Mouse (Mus musculus) forelimb bud, embryonic 11.5 days (tissue): ENCODE data around the gene Tmem254b.
"Not testable (repeated sequence)": the region's sequence is repeated elsewhere in the genome, so short reads cannot be mapped to it uniquely, and the experiment has no call there.

Experiments used
- DNase-seq: peaks from one replicate; pipeline ENCODE4 v3.0.0-alpha.2; 2012; ENCODE audit warnings: low read depth, low spot score

The Tmem254b gene

GRCm38 (mm10) chr14:26206926-26207247 is at the start of gene Tmem254b:
Tmem254b (minus strand) TSS chr14:26207041.
- DNase-seq = not testable (repeated sequence)

GRCm38 (mm10) chr14:26237183-26237582 is 30.3 kb upstream of the Tmem254b start:
- not testable (repeated sequence) for DNase-seq

- not testable (repeated sequence) for DNase-seq
Observed at GRCm38 (mm10) chr14:26216233-26217000, 9.6 kb upstream of the Tmem254b start.

- DNase-seq = not testable (repeated sequence)
Observed at GRCm38 (mm10) chr14:26206197-26206925, 480 bp downstream of the Tmem254b start.

DNA sequence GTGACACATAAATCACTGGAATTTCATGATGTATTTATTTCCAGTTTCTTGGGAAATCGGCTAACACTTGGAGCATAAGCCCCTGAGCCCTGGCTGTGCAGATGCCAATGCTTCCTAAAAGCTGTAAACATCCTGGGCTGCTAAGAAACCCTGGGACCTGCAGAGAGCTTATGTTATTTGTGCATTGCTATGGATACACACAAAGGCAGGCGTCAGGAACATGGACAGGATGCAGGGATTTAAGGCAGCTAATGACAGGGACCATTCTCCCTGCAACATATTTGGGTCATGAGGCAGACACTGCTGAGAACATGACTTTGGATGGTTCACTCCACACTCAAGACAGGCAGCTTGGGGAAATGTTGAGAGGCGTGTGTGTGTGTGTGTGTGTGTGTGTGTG is 9.0 kb downstream of the Tmem254b start:
- not testable (repeated sequence) for DNase-seq

DNA sequence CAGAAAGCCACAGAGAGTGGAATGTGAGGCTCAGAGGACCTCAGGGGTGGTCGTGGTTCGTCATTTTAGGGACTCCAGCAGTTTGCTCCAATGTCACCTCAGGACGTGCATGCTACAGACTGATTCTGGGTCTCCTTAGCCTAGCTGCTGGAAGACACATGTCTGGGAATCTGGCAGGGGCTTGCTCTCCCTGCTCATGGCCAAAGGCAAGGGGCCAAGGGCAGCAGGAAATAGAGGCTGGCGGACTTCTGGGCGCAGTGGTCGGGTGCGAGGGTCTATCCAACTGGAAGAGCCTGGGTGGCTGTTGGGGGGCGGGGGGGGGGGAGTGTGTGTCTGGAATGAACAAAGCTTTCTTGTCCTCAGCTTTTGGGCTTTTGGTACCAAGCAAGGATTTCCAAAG is 18.5 kb downstream of the Tmem254b start:
- not testable (repeated sequence) for DNase-seq

DNA sequence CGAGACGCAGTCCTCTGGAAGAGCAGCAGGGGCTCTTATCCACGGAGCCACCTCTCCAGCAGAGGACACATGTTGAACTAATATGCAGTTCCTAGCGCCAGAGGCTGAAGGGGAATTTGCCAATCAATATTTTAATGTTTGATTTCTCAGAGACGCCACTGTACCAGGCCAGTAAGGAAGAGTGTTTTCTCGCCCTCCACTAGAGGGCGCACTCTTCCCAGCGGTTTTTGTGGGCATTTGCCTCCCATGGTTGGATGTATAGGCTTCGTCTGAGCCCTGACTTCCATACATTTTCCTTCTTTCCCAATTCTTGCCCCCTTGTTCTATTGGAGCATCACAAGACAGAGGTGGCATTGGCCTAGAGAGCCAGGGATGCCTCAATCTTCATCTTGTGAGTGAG is 20.2 kb downstream of the Tmem254b start:
- not testable (repeated sequence) for DNase-seq

DNA sequence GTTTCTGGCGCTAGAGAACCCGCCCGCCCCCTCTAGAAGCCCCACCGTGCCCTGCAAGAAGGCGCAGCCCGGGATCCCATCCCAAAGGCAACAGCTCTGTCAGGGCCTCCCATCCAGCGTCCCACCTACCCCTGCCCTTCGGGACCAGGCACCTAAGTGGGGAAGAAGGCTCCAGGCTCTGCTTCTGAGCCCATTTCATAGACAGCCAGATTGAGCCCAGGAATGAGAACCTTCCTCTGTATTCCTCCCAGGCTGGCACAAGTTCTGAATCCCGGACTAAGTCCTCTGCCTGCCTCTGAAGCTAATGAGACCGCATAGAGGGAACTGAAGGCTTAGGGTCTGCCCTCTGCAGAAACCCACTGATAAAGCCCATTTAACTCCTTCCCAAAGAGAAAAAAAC is 24.5 kb downstream of the Tmem254b start, which contains the start of gene Plac9b:
TSS of gene Plac9b (minus strand) at position 101 of the 400 bp plus-strand sequence.
- not testable (repeated sequence) for DNase-seq

DNA sequence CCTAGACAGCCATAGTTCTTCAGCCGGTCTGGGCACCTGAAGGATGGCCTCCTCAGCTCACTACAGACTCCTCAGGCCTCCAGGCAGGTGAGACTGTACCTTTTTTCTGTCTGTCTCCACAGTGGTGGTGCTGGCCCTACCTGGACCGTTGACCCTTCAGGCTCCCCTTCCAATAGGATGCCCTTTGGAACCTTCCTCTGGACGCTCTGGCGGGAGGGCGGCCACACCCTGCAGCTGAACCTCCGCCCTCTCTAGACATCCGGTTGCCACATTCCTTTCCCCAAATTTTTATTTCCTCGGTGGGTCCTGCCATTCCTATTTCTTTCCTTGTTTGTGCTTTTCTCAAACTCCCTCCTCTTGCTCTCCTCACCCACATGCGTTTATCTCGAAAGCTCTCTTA is 25.2 kb downstream of the Tmem254b start:
- not testable (repeated sequence) for DNase-seq

GRCm38 (mm10) chr14:26175028-26175427 is 31.8 kb downstream of the Tmem254b start:
- DNase-seq = not testable (repeated sequence)

DNA sequence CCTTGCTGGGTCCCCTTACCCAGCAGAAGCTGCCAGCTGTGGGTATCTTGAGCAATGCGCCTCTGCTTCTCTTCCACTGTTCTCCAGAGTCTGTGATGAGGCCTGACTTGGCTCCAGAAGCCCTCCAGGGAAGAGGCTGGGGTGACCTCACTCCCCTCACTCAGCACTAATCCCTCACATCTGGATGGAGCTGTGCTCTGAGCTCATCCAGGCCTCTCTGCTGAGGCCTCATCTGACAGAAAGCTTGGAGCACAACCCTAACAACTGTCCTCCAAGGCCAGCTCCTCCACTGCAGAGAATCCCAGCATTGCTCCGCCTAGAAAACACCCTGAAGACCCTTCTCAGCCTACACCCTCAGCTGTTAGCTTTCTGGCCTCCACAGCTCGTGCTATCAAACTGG is 32.9 kb downstream of the Tmem254b start:
- DNase-seq = not testable (repeated sequence)

DNA sequence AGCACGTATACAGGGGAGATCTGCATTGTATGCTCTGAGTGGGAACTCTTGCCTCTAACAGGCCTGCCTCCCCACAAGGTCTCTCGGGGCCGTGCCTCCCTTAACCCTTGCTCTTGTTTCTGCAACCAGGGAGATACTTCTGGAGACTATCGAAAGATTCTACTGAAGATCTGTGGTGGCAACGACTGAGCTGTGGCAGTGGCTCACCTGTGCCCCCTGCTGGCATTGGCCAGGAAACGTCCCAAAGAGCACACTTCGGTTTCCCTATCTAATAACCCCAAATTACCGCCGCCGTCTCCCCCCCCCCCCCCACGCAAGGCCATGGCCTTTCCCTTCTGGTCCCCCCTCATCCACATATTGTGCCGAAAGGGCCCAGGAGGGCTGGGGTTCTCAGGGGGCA is 41.6 kb downstream of the Tmem254b start:
- not testable (repeated sequence) for DNase-seq

- DNase-seq = not testable (repeated sequence)
Observed at GRCm38 (mm10) chr14:26162423-26162822, 44.4 kb downstream of the Tmem254b start.

- not testable (repeated sequence) for DNase-seq
Observed at GRCm38 (mm10) chr14:26161156-26161555, 45.7 kb downstream of the Tmem254b start.

- DNase-seq = not testable (repeated sequence)
Observed at GRCm38 (mm10) chr14:26156032-26156431, 50.8 kb downstream of the Tmem254b start.
